Mouse (Mus musculus) hindbrain, embryonic 11.5 days (tissue): ENCODE data around the gene Mmadhc. TPM values are rescaled to one million over a fixed set of nuclear protein-coding genes. Genes with fewer than 3 reads are reported as not detected.

ENCODE experiments used
- ATAC-seq: fragments of 200-750 bp; cut with Nextera tagmentation; 2 replicates; pipeline ENCODE4 v1.8.0; 2017; ENCODE audit warnings: mild to moderate bottlenecking, moderate TSS enrichment, moderate library complexity; ENCODE audit not compliant: low FRiP score
- DNase-seq: peaks from one replicate; pipeline ENCODE4 v3.0.0-alpha.2; 2015; ENCODE audit warnings: low spot score
- H3K27ac ChIP-seq: fragments of 300-500 bp; sonication (generic); 2 replicates; pipeline ENCODE4 v1.5.1; 2014; ENCODE audit warnings: mild to moderate bottlenecking, low read depth, low read length
- H3K27me3 ChIP-seq: fragments of 300-500 bp; sonication (generic); 2 replicates; pipeline ENCODE4 v1.6.1; 2014; ENCODE audit warnings: mild to moderate bottlenecking, low read length, moderate library complexity, mixed read lengths; ENCODE audit not compliant: control insufficient read depth, insufficient read depth
- H3K36me3 ChIP-seq: fragments of 300-500 bp; sonication (generic); 2 replicates; pipeline ENCODE4 v1.6.1; 2014; ENCODE audit warnings: mild to moderate bottlenecking, low read length, moderate library complexity, mixed read lengths; ENCODE audit not compliant: control insufficient read depth, insufficient read depth
- H3K4me1 ChIP-seq: fragments of 300-500 bp; sonication (generic); replicated peaks from 2 replicates; pipeline ENCODE4 v1.6.1; 2014; ENCODE audit warnings: low read length, mixed read lengths; ENCODE audit not compliant: control insufficient read depth, insufficient read depth
- H3K4me2 ChIP-seq: fragments of 300-500 bp; sonication (generic); replicated peaks from 2 replicates; pipeline ENCODE4 v1.6.1; 2014; ENCODE audit warnings: mild to moderate bottlenecking, low read depth, low read length
- H3K4me3 ChIP-seq: fragments of 300-500 bp; sonication (generic); 2 replicates; pipeline ENCODE4 v1.5.1; 2014; ENCODE audit warnings: low read depth, low read length
- H3K9ac ChIP-seq: fragments of 300-500 bp; sonication (generic); 2 replicates; pipeline ENCODE4 v1.6.1; 2014; ENCODE audit warnings: low read depth, low read length
- H3K9me3 ChIP-seq: fragments of 300-500 bp; sonication (generic); 2 replicates; pipeline ENCODE4 v1.6.1; 2016; ENCODE audit warnings: low read length; ENCODE audit not compliant: control insufficient read depth
- WGBS: fragments of 180-500 bp; shearing (Covaris S2); extraction: QIAGEN DNeasy Blood & Tissue Kit; methylation state at CpG from one replicate; pipeline ENCODE4 v1.1.7; 2014; 5-methylcytosine and 5-hydroxymethylcytosine counted together
- polyA plus RNA-seq: library from polyadenylated mRNA; unstranded; fragments of >200 nt; fragmentation: Nextera tagmentation; extraction: Ambion mirVana; gene quantifications from 2 replicates; pipeline ENCODE4 v1.2.1, GENCODE M21; 2014

Mmadhc gene
- polyA plus RNA-seq, result 179 and 184 TPM in 2 replicates

- Histone ChIP-seq H3K27me3 (no peaks in the 10 kb centered on the region), H3K4me2 (peak within 1 kb of the TSS; percentile 61), H3K9me3 (no peaks in the 10 kb centered on the region), H3K4me3 (peak within 1 kb of the TSS; percentile 88), H3K4me1 (no peaks in the 10 kb centered on the region), H3K9ac (peak within 1 kb of the TSS; percentile 97), H3K27ac (peak within 1 kb of the TSS; percentile 88), H3K36me3 (no peaks in the 10 kb centered on the region)
- peak; percentile 94 for DNase-seq
- ATAC-seq, result peak; percentile 96
- WGBS, result under 1% methylated on average over 57 of the region's 58 CpGs
Observed at GRCm38 (mm10) chr2:50296109-50296986, at the start of gene Mmadhc. Gene Mmadhc (minus strand): TSS chr2:50296801.

- WGBS, result 83% methylated on average over 8 of the region's 8 CpGs
- ATAC-seq, result no peak
Observed at GRCm38 (mm10) chr2:50343598-50343997, 47.0 kb upstream of the Mmadhc start.

GRCm38 (mm10) chr2:50339061-50339460, 42.5 kb upstream of the Mmadhc start:
- H3K36me3 ChIP-seq, result no peaks in the 10 kb centered on the region
- no peak for DNase-seq
- H3K4me1 ChIP-seq, result no peaks in the 10 kb centered on the region
- ATAC-seq, result no peak
- no peaks in the 10 kb centered on the region for H3K27me3 ChIP-seq
- H3K9me3 ChIP-seq, result no peaks in the 10 kb centered on the region
- no peak overlapping the region for H3K27ac ChIP-seq
- WGBS, result 86% methylated on average over 3 of the region's 3 CpGs
- no peak overlapping the region for H3K4me3 ChIP-seq
- H3K4me2 ChIP-seq, result no peak overlapping the region
- H3K9ac ChIP-seq, result no peak overlapping the region

More at GRCm38 (mm10) chr2:50343598-50343997, 47.0 kb upstream of the Mmadhc start:
- H3K9ac ChIP-seq, result no peak overlapping the region
- H3K4me3 ChIP-seq, result no peak overlapping the region
- no peak overlapping the region for H3K27ac ChIP-seq
- H3K36me3 ChIP-seq, result no peaks in the 10 kb centered on the region
- H3K4me2 ChIP-seq, result no peak overlapping the region
- H3K27me3 ChIP-seq, result no peaks in the 10 kb centered on the region
- H3K4me1 ChIP-seq, result no peaks in the 10 kb centered on the region
- no peaks in the 10 kb centered on the region for H3K9me3 ChIP-seq
- DNase-seq, result no peak

- H3K27me3 ChIP-seq, result no peaks in the 10 kb centered on the region
- no peak overlapping the region for H3K9ac ChIP-seq
- DNase-seq, result no peak
- no peaks in the 10 kb centered on the region for H3K36me3 ChIP-seq
- no peaks in the 10 kb centered on the region for H3K9me3 ChIP-seq
- no peak overlapping the region for H3K27ac ChIP-seq
- ATAC-seq, result no peak
- H3K4me3 ChIP-seq, result no peak overlapping the region
- 78% methylated on average over 1 of the region's 1 CpGs for WGBS
- no peaks in the 10 kb centered on the region for H3K4me1 ChIP-seq
- H3K4me2 ChIP-seq, result no peak overlapping the region
Observed at GRCm38 (mm10) chr2:50337596-50337995, 41.0 kb upstream of the Mmadhc start.

GRCm38 (mm10) chr2:50331716-50332270, 35.2 kb upstream of the Mmadhc start:
- H3K9ac ChIP-seq, result no peak overlapping the region
- no peaks in the 10 kb centered on the region for H3K9me3 ChIP-seq
- no peaks in the 10 kb centered on the region for H3K4me1 ChIP-seq
- DNase-seq, result peak; percentile 10
- no peak overlapping the region for H3K27ac ChIP-seq
- H3K36me3 ChIP-seq, result no peaks in the 10 kb centered on the region
- no peak overlapping the region for H3K4me2 ChIP-seq
- WGBS, result 54% methylated on average over 5 of the region's 5 CpGs
- H3K4me3 ChIP-seq, result no peak overlapping the region
- ATAC-seq, result no peak
- H3K27me3 ChIP-seq, result no peaks in the 10 kb centered on the region

GRCm38 (mm10) chr2:50328181-50328580, 31.6 kb upstream of the Mmadhc start:
- Histone ChIP-seq H3K4me3 (no peak overlapping the region), H3K9ac (no peak overlapping the region), H3K4me2 (no peak overlapping the region), H3K27me3 (no peaks in the 10 kb centered on the region), H3K27ac (no peak overlapping the region), H3K4me1 (no peaks in the 10 kb centered on the region), H3K36me3 (no peaks in the 10 kb centered on the region), H3K9me3 (no peaks in the 10 kb centered on the region)
- DNase-seq (no peak), ATAC-seq (no peak)
- WGBS, result 64% methylated on average over 4 of the region's 4 CpGs

- 87% methylated on average over 7 of the region's 7 CpGs for WGBS
- H3K27me3 ChIP-seq, result no peaks in the 10 kb centered on the region
- no peak for DNase-seq
- H3K9ac ChIP-seq, result no peak overlapping the region
- H3K36me3 ChIP-seq, result no peaks in the 10 kb centered on the region
- no peak overlapping the region for H3K27ac ChIP-seq
- H3K4me2 ChIP-seq, result no peak overlapping the region
- no peaks in the 10 kb centered on the region for H3K9me3 ChIP-seq
- no peaks in the 10 kb centered on the region for H3K4me1 ChIP-seq
- no peak for ATAC-seq
- no peak overlapping the region for H3K4me3 ChIP-seq
Observed at GRCm38 (mm10) chr2:50324799-50325198, 28.2 kb upstream of the Mmadhc start.

GRCm38 (mm10) chr2:50306663-50307320, 10.2 kb upstream of the Mmadhc start:
- Histone ChIP-seq H3K27ac (no peak overlapping the region), H3K9ac (no peak overlapping the region), H3K36me3 (no peaks in the 10 kb centered on the region), H3K9me3 (no peaks in the 10 kb centered on the region), H3K4me3 (no peak overlapping the region), H3K27me3 (no peaks in the 10 kb centered on the region), H3K4me1 (no peaks in the 10 kb centered on the region), H3K4me2 (no peak overlapping the region)
- 55% methylated on average over 9 of the region's 9 CpGs for WGBS
- peak; percentile 73 for DNase-seq
- 0 out of 2 replicates have a peak, but pooled peaks have one; percentile 71 for ATAC-seq
